Mouse (Mus musculus) neural tube, embryonic 14.5 days (tissue): ENCODE results near the gene Tada1. TPM values are rescaled to one million over a fixed set of nuclear protein-coding genes. Genes with fewer than 3 reads are reported as not detected.

Experiments
- ATAC-seq: fragments of 200-750 bp; cut with Nextera tagmentation; 2 replicates; pipeline ENCODE4 v1.8.0; 2017; ENCODE audit warnings: low read depth, mild to moderate bottlenecking, moderate TSS enrichment, moderate library complexity
- H3K27ac ChIP-seq: fragments of 300-500 bp; sonication (generic); 2 replicates; pipeline ENCODE4 v1.5.1; 2014; ENCODE audit warnings: low read depth, mild to moderate bottlenecking, control low read depth, low read length, moderate library complexity, mixed read lengths
- H3K27me3 ChIP-seq: fragments of 300-500 bp; sonication (generic); 2 replicates; pipeline ENCODE4 v1.6.1; 2014; ENCODE audit warnings: low read length; ENCODE audit not compliant: control insufficient read depth, insufficient read depth
- H3K36me3 ChIP-seq: fragments of 300-500 bp; sonication (generic); 2 replicates; pipeline ENCODE4 v1.6.1; 2014; ENCODE audit warnings: low read length, mixed read lengths; ENCODE audit not compliant: control insufficient read depth, insufficient read depth
- H3K4me1 ChIP-seq: fragments of 300-500 bp; sonication (generic); 2 replicates; pipeline ENCODE4 v1.6.1; 2014; ENCODE audit warnings: low read length; ENCODE audit not compliant: control insufficient read depth, insufficient read depth
- H3K4me2 ChIP-seq: fragments of 300-500 bp; sonication (generic); 2 replicates; pipeline ENCODE4 v1.6.1; 2014; ENCODE audit warnings: mild to moderate bottlenecking, low read depth, low read length, control low read depth
- H3K4me3 ChIP-seq: fragments of 300-500 bp; sonication (generic); 2 replicates; pipeline ENCODE4 v1.5.1; 2014; ENCODE audit warnings: low read depth, low read length, control low read depth, mixed read lengths
- H3K9ac ChIP-seq: fragments of 300-500 bp; sonication (generic); replicated peaks from 2 replicates; pipeline ENCODE4 v1.6.1; 2014; ENCODE audit warnings: low read depth, mild to moderate bottlenecking, control low read depth, low read length, mixed read lengths
- H3K9me3 ChIP-seq: fragments of 300-500 bp; sonication (generic); 2 replicates; pipeline ENCODE4 v1.6.1; 2016; ENCODE audit warnings: low read length; ENCODE audit not compliant: control insufficient read depth
- WGBS: fragments of 180-500 bp; shearing (Covaris S2); extraction: QIAGEN DNeasy Blood & Tissue Kit; methylation state at CpG from one replicate; pipeline ENCODE4 v1.1.7; 2014; 5-methylcytosine and 5-hydroxymethylcytosine counted together
- polyA plus RNA-seq: library from polyadenylated mRNA; unstranded; fragments of >200 nt; fragmentation: Nextera tagmentation; extraction: Ambion mirVana; gene quantifications from 2 replicates; pipeline ENCODE4 v1.2.1, GENCODE M21; 2014

Gene Tada1
- polyA plus RNA-seq, 1 experiment from 2014 or later = 84.0 TPM

GRCm38 (mm10) chr1:166379630-166380231, 834 bp downstream of the Tada1 start:
- H3K9me3 ChIP-seq = no peaks in the 10 kb centered on the region
- peaks cover 12% of the 10 kb centered on the region; the same call in 1 of the 2 replicates for H3K36me3 ChIP-seq
- under 1% methylated on average over 40 of the region's 41 CpGs for WGBS
- H3K4me2 ChIP-seq = peak overlapping the region; percentile 75
- peak overlapping the region; percentile 96 for H3K4me3 ChIP-seq
- ATAC-seq = no peak; the same call in 1 of the 2 replicates
- H3K4me1 ChIP-seq = peaks cover 17% of the 10 kb centered on the region
- peak overlapping the region; percentile 93 for H3K9ac ChIP-seq
- H3K27me3 ChIP-seq = peaks cover 2% of the 10 kb centered on the region; the same call in 1 of the 2 replicates
- peak overlapping the region; percentile 86 for H3K27ac ChIP-seq

GRCm38 (mm10) chr1:166381336-166381735, 2.4 kb downstream of the Tada1 start:
- H3K4me3 ChIP-seq = no peak overlapping the region
- peaks cover 17% of the 10 kb centered on the region for H3K4me1 ChIP-seq
- no peak overlapping the region for H3K9ac ChIP-seq
- peaks cover 26% of the 10 kb centered on the region; the same call in 1 of the 2 replicates for H3K36me3 ChIP-seq
- no peaks in the 10 kb centered on the region for H3K9me3 ChIP-seq
- H3K27me3 ChIP-seq = peaks cover 2% of the 10 kb centered on the region; the same call in 1 of the 2 replicates
- H3K27ac ChIP-seq = no peak overlapping the region
- ATAC-seq = no peak
- 88% methylated on average over 10 of the region's 10 CpGs for WGBS
- no peak overlapping the region for H3K4me2 ChIP-seq

- no peak overlapping the region for H3K4me2 ChIP-seq
- no peaks in the 10 kb centered on the region for H3K9me3 ChIP-seq
- no peak overlapping the region for H3K27ac ChIP-seq
- H3K4me1 ChIP-seq = peaks cover 17% of the 10 kb centered on the region
- ATAC-seq = no peak
- peaks cover 29% of the 10 kb centered on the region; the same call in 1 of the 2 replicates for H3K36me3 ChIP-seq
- no peak overlapping the region for H3K9ac ChIP-seq
- WGBS = 66% methylated on average over 5 of the region's 5 CpGs
- H3K27me3 ChIP-seq = peaks cover 2% of the 10 kb centered on the region; the same call in 1 of the 2 replicates
- H3K4me3 ChIP-seq = no peak overlapping the region
Measured at GRCm38 (mm10) chr1:166381821-166382220, 2.9 kb downstream of the Tada1 start.

- Histone ChIP-seq H3K36me3 (peaks cover 36% of the 10 kb centered on the region; the same call in 1 of the 2 replicates), H3K4me3 (no peak overlapping the region), H3K4me2 (no peak overlapping the region), H3K27me3 (peaks cover 2% of the 10 kb centered on the region; the same call in 1 of the 2 replicates), H3K9me3 (no peaks in the 10 kb centered on the region), H3K9ac (no peak overlapping the region), H3K27ac (no peak overlapping the region), H3K4me1 (peaks cover 17% of the 10 kb centered on the region)
- WGBS = 88% methylated on average over 4 of the region's 4 CpGs
- no peak for ATAC-seq
Measured at GRCm38 (mm10) chr1:166382626-166383025, 3.7 kb downstream of the Tada1 start.

GRCm38 (mm10) chr1:166384614-166385013, 5.7 kb downstream of the Tada1 start:
- 92% methylated on average over 10 of the region's 10 CpGs for WGBS

GRCm38 (mm10) chr1:166385431-166385830, 6.5 kb downstream of the Tada1 start:
- no peak for ATAC-seq
- Histone ChIP-seq H3K36me3 (peaks cover 64% of the 10 kb centered on the region), H3K27me3 (no peaks in the 10 kb centered on the region), H3K4me2 (no peak overlapping the region), H3K9ac (no peak overlapping the region), H3K9me3 (no peaks in the 10 kb centered on the region), H3K27ac (no peak overlapping the region), H3K4me3 (no peak overlapping the region), H3K4me1 (peaks cover 14% of the 10 kb centered on the region)
- 85% methylated on average over 5 of the region's 5 CpGs for WGBS

More at GRCm38 (mm10) chr1:166384614-166385013, 5.7 kb downstream of the Tada1 start:
- no peak overlapping the region for H3K4me3 ChIP-seq
- no peak overlapping the region for H3K27ac ChIP-seq
- H3K9me3 ChIP-seq = no peaks in the 10 kb centered on the region
- H3K36me3 ChIP-seq = peaks cover 56% of the 10 kb centered on the region
- peaks cover 17% of the 10 kb centered on the region for H3K4me1 ChIP-seq
- no peak for ATAC-seq
- H3K9ac ChIP-seq = no peak overlapping the region
- no peak overlapping the region for H3K4me2 ChIP-seq
- H3K27me3 ChIP-seq = no peaks in the 10 kb centered on the region

- H3K4me3 ChIP-seq = no peak overlapping the region
- no peak overlapping the region for H3K4me2 ChIP-seq
- no peak overlapping the region for H3K9ac ChIP-seq
- H3K27ac ChIP-seq = no peak overlapping the region
- peaks cover 77% of the 10 kb centered on the region for H3K36me3 ChIP-seq
- WGBS = 96% methylated on average over 11 of the region's 11 CpGs
- H3K4me1 ChIP-seq = no peaks in the 10 kb centered on the region
- ATAC-seq = no peak
- no peaks in the 10 kb centered on the region for H3K9me3 ChIP-seq
- H3K27me3 ChIP-seq = no peaks in the 10 kb centered on the region
Measured at GRCm38 (mm10) chr1:166388511-166388910, 9.6 kb downstream of the Tada1 start.

GRCm38 (mm10) chr1:166389406-166390125, 10.7 kb downstream of the Tada1 start:
- Histone ChIP-seq H3K9ac (no peak overlapping the region), H3K27me3 (no peaks in the 10 kb centered on the region), H3K4me2 (no peak overlapping the region), H3K36me3 (peaks cover 81% of the 10 kb centered on the region), H3K27ac (no peak overlapping the region), H3K4me1 (no peaks in the 10 kb centered on the region), H3K4me3 (no peak overlapping the region), H3K9me3 (no peaks in the 10 kb centered on the region)
- ATAC-seq = no peak
- 91% methylated on average over 16 of the region's 16 CpGs for WGBS

GRCm38 (mm10) chr1:166391671-166392070, 12.8 kb downstream of the Tada1 start:
- no peak for ATAC-seq
- no peak overlapping the region for H3K4me3 ChIP-seq
- no peak overlapping the region for H3K9ac ChIP-seq
- H3K4me1 ChIP-seq = no peaks in the 10 kb centered on the region
- H3K4me2 ChIP-seq = no peak overlapping the region
- no peaks in the 10 kb centered on the region for H3K27me3 ChIP-seq
- 95% methylated on average over 6 of the region's 6 CpGs for WGBS
- no peaks in the 10 kb centered on the region for H3K9me3 ChIP-seq
- H3K27ac ChIP-seq = no peak overlapping the region
- peaks cover 74% of the 10 kb centered on the region for H3K36me3 ChIP-seq
